Mouse (Mus musculus) CH12.LX (cell line): Measurements from ENCODE around the gene Pum1.

ENCODE experiments used
- CHD2 ChIP-seq: IDR thresholded peaks from 2 replicates; pipeline ENCODE4 v1.6.1; 2011; ENCODE audit warnings: low read length, improper control_type of control experiment
- CTCF ChIP-seq, 2 experiments: IDR thresholded peaks in 1 of 2; conservative IDR thresholded peaks in 1 of 2; 2 replicates each; pipeline ENCODE4 v1.5.1; 2011 to 2012; ENCODE audit warnings: low read depth in 2 of 2, low read length in 2 of 2, improper control_type of control experiment in 1 of 2, inconsistent platforms in 1 of 2, mild to moderate bottlenecking in 1 of 2, moderate library complexity in 1 of 2
- E2F4 ChIP-seq: IDR thresholded peaks from 2 replicates; pipeline ENCODE4 v1.6.1; 2011; ENCODE audit warnings: low read depth, low read length, improper control_type of control experiment; ENCODE audit not compliant: insufficient replicate concordance
- EP300 ChIP-seq: IDR thresholded peaks from 2 replicates; pipeline ENCODE4 v1.6.1; 2011; ENCODE audit warnings: low read length, improper control_type of control experiment
- IRF4 ChIP-seq: IDR thresholded peaks from 2 replicates; pipeline ENCODE4 v1.6.1; 2014; ENCODE audit warnings: low read depth, mild to moderate bottlenecking, inconsistent platforms, low read length, improper control_type of control experiment
- JUND ChIP-seq: conservative IDR thresholded peaks from 2 replicates; pipeline ENCODE4 v1.6.1; 2011; ENCODE audit warnings: low read depth, low read length, improper control_type of control experiment
- KAT2A ChIP-seq: IDR thresholded peaks from 2 replicates; pipeline ENCODE4 v1.6.1; 2012; ENCODE audit warnings: low read length, improper control_type of control experiment, inconsistent platforms; ENCODE audit not compliant: insufficient replicate concordance
- MYC ChIP-seq: IDR thresholded peaks from 2 replicates; pipeline ENCODE4 v1.6.1; 2011; ENCODE audit warnings: low read depth, mild to moderate bottlenecking, improper control_type of control experiment, low read length
- POLR2A ChIP-seq: IDR thresholded peaks from 2 replicates; pipeline ENCODE4 v1.6.1; 2011; ENCODE audit warnings: low read depth, mild to moderate bottlenecking, improper control_type of control experiment, low read length
- POLR2AphosphoS2 ChIP-seq: IDR thresholded peaks from 2 replicates; pipeline ENCODE4 v1.6.1; 2011; ENCODE audit warnings: low read depth, low read length, improper control_type of control experiment
- SIN3A ChIP-seq: IDR thresholded peaks from 2 replicates; pipeline ENCODE4 v1.6.1; 2012; ENCODE audit warnings: low read length, improper control_type of control experiment, inconsistent platforms
- SMC3 ChIP-seq: IDR thresholded peaks from 2 replicates; pipeline ENCODE4 v1.6.1; 2011; ENCODE audit warnings: low read depth, low read length, improper control_type of control experiment
- TBP ChIP-seq: conservative IDR thresholded peaks from 2 replicates; pipeline ENCODE4 v1.6.1; 2011; ENCODE audit warnings: low read depth, low read length, improper control_type of control experiment

GRCm38 (mm10) chr4:130798416-130798815 is 135.3 kb downstream of the Pum1 start:
- TF ChIP-seq TBP (no peak), EP300 (no peak), SIN3A (no peak), MYC (no peak), POLR2AphosphoS2 (no peak), CHD2 (no peak), CTCF (conservative IDR thresholded peaks at IDR 0.05 in 1 of 2, IDR thresholded peaks at IDR 0.05 in 1 of 2; ENCODE audit: low read depth in 2 of 2, low read length in 2 of 2) (no peak), IRF4 (no peak), E2F4 (no peak), KAT2A (no peak), JUND (no peak), SMC3 (no peak), POLR2A (no peak)
